Mouse (Mus musculus): ENCODE data around the gene Dgat2. TPM values are rescaled to one million over a fixed set of nuclear protein-coding genes. Genes with fewer than 3 reads are reported as not detected.
A peak's percentile ranks its signal among the peaks of the same experiment; 100 is the strongest.

Gene Dgat2
- polyA plus RNA-seq, 1 experiment from 2014 or later, result 38.5 TPM

DNA sequence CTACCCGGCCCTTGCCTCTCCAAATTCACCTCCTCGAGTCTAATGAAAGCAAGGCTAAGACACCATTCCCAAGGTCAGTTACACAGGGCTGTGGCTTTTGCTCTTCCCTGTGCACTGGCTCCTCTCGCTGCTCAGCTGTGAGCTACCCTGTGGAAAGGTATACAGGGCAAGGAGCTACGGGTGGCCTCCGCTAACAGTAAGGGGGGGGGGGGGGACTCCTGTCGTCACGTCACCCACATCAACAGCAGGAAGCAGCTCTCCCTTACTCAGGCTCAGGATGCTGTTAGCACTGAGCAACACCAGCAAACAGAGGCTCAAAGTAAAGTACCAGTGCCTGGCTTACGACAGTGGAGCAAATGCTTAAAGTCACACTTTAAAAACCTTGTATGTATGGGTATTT lies 29.8 kb downstream of the Dgat2 start:
- H3K27ac ChIP-seq (ENCODE audit: low read length), result no peak overlapping the region
- no peaks in the 10 kb centered on the region; the same call in 1 of the 2 replicates for H3K36me3 ChIP-seq (ENCODE audit: control insufficient read depth, insufficient read depth)
- no peaks in the 10 kb centered on the region for H3K27me3 ChIP-seq (ENCODE audit: control insufficient read depth, insufficient read depth, low read length)
- H3K4me2 ChIP-seq (ENCODE audit: low read depth, low read length), result no peak overlapping the region
- H3K9ac ChIP-seq (ENCODE audit: low read length), result no peak overlapping the region
- no peaks in the 10 kb centered on the region for H3K9me3 ChIP-seq (replicated peaks; ENCODE audit: control insufficient read depth, low read length)
- no peak overlapping the region for H3K4me3 ChIP-seq (ENCODE audit: low read length)
- no peak for ATAC-seq (replicated peaks; ENCODE audit: extremely low read depth, insufficient read depth, low FRiP score)
- H3K4me1 ChIP-seq (ENCODE audit: control insufficient read depth, insufficient read depth, low read length), result peaks cover 13% of the 10 kb centered on the region
- 46% methylated on average over 8 of the region's 8 CpGs for WGBS

- H3K4me2 ChIP-seq (ENCODE audit: low read depth, low read length), result no peak overlapping the region
- H3K36me3 ChIP-seq (ENCODE audit: control insufficient read depth, insufficient read depth), result no peaks in the 10 kb centered on the region; the same call in 1 of the 2 replicates
- no peak overlapping the region for H3K9ac ChIP-seq (ENCODE audit: low read length)
- H3K9me3 ChIP-seq (replicated peaks; ENCODE audit: control insufficient read depth, low read length), result no peaks in the 10 kb centered on the region
- H3K4me3 ChIP-seq (ENCODE audit: low read length), result no peak overlapping the region
- 5% methylated on average over 7 of the region's 7 CpGs for WGBS
- peaks cover 13% of the 10 kb centered on the region for H3K4me1 ChIP-seq (ENCODE audit: control insufficient read depth, insufficient read depth, low read length)
- ATAC-seq (replicated peaks; ENCODE audit: extremely low read depth, insufficient read depth, low FRiP score), result peak; percentile 71
- H3K27ac ChIP-seq (ENCODE audit: low read length), result no peak overlapping the region
- no peaks in the 10 kb centered on the region for H3K27me3 ChIP-seq (ENCODE audit: control insufficient read depth, insufficient read depth, low read length)
Measured at GRCm38 (mm10) chr7:99151342-99151741, 31.2 kb downstream of the Dgat2 start.

DNA sequence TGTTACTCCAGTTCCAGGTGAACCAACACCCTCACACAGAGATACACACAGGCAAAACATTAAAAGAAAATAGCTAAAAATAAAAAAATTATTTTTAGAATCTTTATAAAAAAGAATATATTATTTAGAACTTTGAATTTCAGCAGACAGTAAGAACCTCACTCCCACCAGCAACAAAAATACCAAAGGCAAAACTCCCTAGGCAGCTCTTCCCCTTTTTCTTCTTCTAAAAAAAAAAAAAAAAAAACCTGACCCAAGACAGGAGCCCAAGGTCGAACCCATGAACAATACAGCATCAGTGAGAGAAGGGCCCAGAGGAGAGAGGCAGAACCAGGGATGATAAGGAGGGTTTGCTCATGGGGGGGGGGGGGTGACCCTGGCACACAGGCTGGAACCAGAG lies 33.5 kb downstream of the Dgat2 start:
- 22% methylated on average over 1 of the region's 1 CpGs for WGBS
- Histone ChIP-seq H3K4me3 (ENCODE audit: low read length) (no peak overlapping the region), H3K4me1 (ENCODE audit: control insufficient read depth, insufficient read depth, low read length) (0 out of 2 replicates have a peak, but pooled peaks cover 8% of the 10 kb centered on the region), H3K9ac (ENCODE audit: low read length) (no peak overlapping the region), H3K36me3 (ENCODE audit: control insufficient read depth, insufficient read depth) (no peaks in the 10 kb centered on the region; the same call in 1 of the 2 replicates), H3K27ac (ENCODE audit: low read length) (no peak overlapping the region), H3K4me2 (ENCODE audit: low read depth, low read length) (no peak overlapping the region), H3K27me3 (ENCODE audit: control insufficient read depth, insufficient read depth, low read length) (no peaks in the 10 kb centered on the region), H3K9me3 (replicated peaks; ENCODE audit: control insufficient read depth, low read length) (no peaks in the 10 kb centered on the region)
- no peak for ATAC-seq (replicated peaks; ENCODE audit: extremely low read depth, insufficient read depth, low FRiP score)

DNA sequence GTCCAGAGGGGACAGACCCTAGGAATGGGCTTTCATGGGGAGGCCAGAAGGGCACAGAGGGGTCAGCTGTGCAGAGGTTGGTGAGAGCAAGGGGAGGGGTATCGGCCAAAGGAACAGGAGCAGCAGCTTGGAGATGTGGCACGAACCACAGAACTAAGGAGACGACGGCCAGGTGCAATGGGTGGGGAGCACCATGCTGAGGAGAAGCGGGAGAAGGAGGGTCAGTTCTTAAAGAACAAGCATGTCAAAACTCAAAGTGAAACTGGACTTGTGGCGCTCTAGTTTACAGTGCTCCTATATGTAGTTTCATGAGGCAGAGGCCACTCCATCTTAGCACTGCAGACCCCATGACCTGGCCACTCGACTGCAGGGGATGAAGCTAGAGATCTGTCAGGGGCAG lies 35.0 kb downstream of the Dgat2 start:
- Histone ChIP-seq H3K4me2 (ENCODE audit: low read depth, low read length) (no peak overlapping the region), H3K27ac (ENCODE audit: low read length) (no peak overlapping the region), H3K9me3 (replicated peaks; ENCODE audit: control insufficient read depth, low read length) (no peaks in the 10 kb centered on the region), H3K9ac (ENCODE audit: low read length) (no peak overlapping the region), H3K4me1 (ENCODE audit: control insufficient read depth, insufficient read depth, low read length) (0 out of 2 replicates have a peak, but pooled peaks cover 5% of the 10 kb centered on the region), H3K36me3 (ENCODE audit: control insufficient read depth, insufficient read depth) (no peaks in the 10 kb centered on the region), H3K27me3 (ENCODE audit: control insufficient read depth, insufficient read depth, low read length) (no peaks in the 10 kb centered on the region), H3K4me3 (ENCODE audit: low read length) (no peak overlapping the region)
- ATAC-seq (replicated peaks; ENCODE audit: extremely low read depth, insufficient read depth, low FRiP score), result no peak
- WGBS, result 83% methylated on average over 7 of the region's 7 CpGs

DNA sequence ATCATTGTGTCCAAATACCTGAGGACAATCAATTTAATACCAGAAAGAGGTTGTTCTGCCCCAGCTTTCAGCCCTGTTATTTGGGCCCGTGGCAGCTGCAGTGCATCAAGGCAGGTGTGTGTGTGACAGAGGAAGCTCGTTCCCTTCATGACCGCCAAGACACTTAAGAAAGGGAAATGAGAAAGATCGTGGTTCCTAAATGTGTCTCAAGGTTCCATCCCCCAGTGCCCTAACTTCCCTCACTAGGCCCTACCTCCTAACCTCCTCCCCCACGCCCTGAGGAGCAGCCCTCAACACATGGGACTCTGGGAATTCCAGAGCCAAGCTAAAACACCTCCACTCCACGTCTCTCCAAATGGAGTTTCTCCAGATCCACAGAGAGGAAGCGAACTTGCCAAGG lies 35.6 kb downstream of the Dgat2 start:
- Histone ChIP-seq H3K4me1 (ENCODE audit: control insufficient read depth, insufficient read depth, low read length) (0 out of 2 replicates have a peak, but pooled peaks cover 5% of the 10 kb centered on the region), H3K27ac (ENCODE audit: low read length) (no peak overlapping the region), H3K36me3 (ENCODE audit: control insufficient read depth, insufficient read depth) (no peaks in the 10 kb centered on the region), H3K9ac (ENCODE audit: low read length) (no peak overlapping the region), H3K9me3 (replicated peaks; ENCODE audit: control insufficient read depth, low read length) (no peaks in the 10 kb centered on the region), H3K4me2 (ENCODE audit: low read depth, low read length) (no peak overlapping the region), H3K4me3 (ENCODE audit: low read length) (no peak overlapping the region), H3K27me3 (ENCODE audit: control insufficient read depth, insufficient read depth, low read length) (no peaks in the 10 kb centered on the region)
- no peak for ATAC-seq (replicated peaks; ENCODE audit: extremely low read depth, insufficient read depth, low FRiP score)
- 61% methylated on average over 7 of the region's 7 CpGs for WGBS

GRCm38 (mm10) chr7:99146011-99146410 lies 36.5 kb downstream of the Dgat2 start:
- no peak for ATAC-seq (replicated peaks; ENCODE audit: extremely low read depth, insufficient read depth, low FRiP score)
- Histone ChIP-seq H3K36me3 (ENCODE audit: control insufficient read depth, insufficient read depth) (no peaks in the 10 kb centered on the region), H3K9me3 (replicated peaks; ENCODE audit: control insufficient read depth, low read length) (no peaks in the 10 kb centered on the region), H3K9ac (ENCODE audit: low read length) (no peak overlapping the region), H3K4me1 (ENCODE audit: control insufficient read depth, insufficient read depth, low read length) (0 out of 2 replicates have a peak, but pooled peaks cover 5% of the 10 kb centered on the region), H3K4me2 (ENCODE audit: low read depth, low read length) (no peak overlapping the region), H3K27ac (ENCODE audit: low read length) (no peak overlapping the region), H3K4me3 (ENCODE audit: low read length) (no peak overlapping the region), H3K27me3 (ENCODE audit: control insufficient read depth, insufficient read depth, low read length) (no peaks in the 10 kb centered on the region)
- WGBS, result 45% methylated on average over 7 of the region's 7 CpGs

DNA sequence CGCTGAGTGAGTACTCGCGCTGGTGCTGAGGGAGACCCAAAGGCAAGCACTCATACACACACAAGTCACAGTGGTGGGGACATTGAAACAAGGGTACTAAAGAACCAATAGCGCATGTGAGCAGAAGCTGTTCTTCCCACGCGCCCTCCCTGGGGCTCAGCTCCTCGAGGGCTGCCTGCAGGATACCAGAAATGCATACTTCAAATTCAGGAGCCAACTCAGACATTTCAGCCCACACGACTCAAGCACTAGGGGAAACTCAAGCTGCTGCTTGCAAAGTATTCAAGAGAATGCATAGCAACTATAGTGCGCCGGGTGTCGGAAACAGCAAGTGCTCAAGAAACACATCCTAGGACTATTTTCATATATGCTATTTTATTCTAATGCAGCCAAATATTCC lies 37.9 kb downstream of the Dgat2 start:
- H3K27me3 ChIP-seq (ENCODE audit: control insufficient read depth, insufficient read depth, low read length), result no peaks in the 10 kb centered on the region
- 62% methylated on average over 11 of the region's 11 CpGs for WGBS
- H3K27ac ChIP-seq (ENCODE audit: low read length), result no peak overlapping the region
- H3K4me2 ChIP-seq (ENCODE audit: low read depth, low read length), result no peak overlapping the region
- no peak for ATAC-seq (replicated peaks; ENCODE audit: extremely low read depth, insufficient read depth, low FRiP score)
- H3K36me3 ChIP-seq (ENCODE audit: control insufficient read depth, insufficient read depth), result no peaks in the 10 kb centered on the region
- H3K4me3 ChIP-seq (ENCODE audit: low read length), result no peak overlapping the region
- H3K9me3 ChIP-seq (replicated peaks; ENCODE audit: control insufficient read depth, low read length), result no peaks in the 10 kb centered on the region
- 0 out of 2 replicates have a peak, but pooled peaks cover 5% of the 10 kb centered on the region for H3K4me1 ChIP-seq (ENCODE audit: control insufficient read depth, insufficient read depth, low read length)
- H3K9ac ChIP-seq (ENCODE audit: low read length), result no peak overlapping the region

GRCm38 (mm10) chr7:99143244-99143643 lies 39.3 kb downstream of the Dgat2 start:
- Histone ChIP-seq H3K4me1 (ENCODE audit: control insufficient read depth, insufficient read depth, low read length) (0 out of 2 replicates have a peak, but pooled peaks cover 12% of the 10 kb centered on the region), H3K36me3 (ENCODE audit: control insufficient read depth, insufficient read depth) (no peaks in the 10 kb centered on the region), H3K4me3 (ENCODE audit: low read length) (no peak overlapping the region), H3K9me3 (replicated peaks; ENCODE audit: control insufficient read depth, low read length) (no peaks in the 10 kb centered on the region), H3K27me3 (ENCODE audit: control insufficient read depth, insufficient read depth, low read length) (no peaks in the 10 kb centered on the region), H3K4me2 (ENCODE audit: low read depth, low read length) (no peak overlapping the region), H3K9ac (ENCODE audit: low read length) (no peak overlapping the region), H3K27ac (ENCODE audit: low read length) (no peak overlapping the region)
- WGBS, result 70% methylated on average over 3 of the region's 3 CpGs
- ATAC-seq (replicated peaks; ENCODE audit: extremely low read depth, insufficient read depth, low FRiP score), result no peak

GRCm38 (mm10) chr7:99141919-99142606 lies 40.5 kb downstream of the Dgat2 start:
- H3K27ac ChIP-seq (ENCODE audit: low read length), result 0 out of 2 replicates have a peak overlapping the region, but pooled peaks have one; percentile 51

More at GRCm38 (mm10) chr7:99141919-99142606, 40.5 kb downstream of the Dgat2 start:
- ATAC-seq (replicated peaks; ENCODE audit: extremely low read depth, insufficient read depth, low FRiP score), result no peak
- Histone ChIP-seq H3K27me3 (ENCODE audit: control insufficient read depth, insufficient read depth, low read length) (no peaks in the 10 kb centered on the region), H3K4me3 (ENCODE audit: low read length) (peak overlapping the region; percentile 63), H3K36me3 (ENCODE audit: control insufficient read depth, insufficient read depth) (no peaks in the 10 kb centered on the region), H3K4me1 (ENCODE audit: control insufficient read depth, insufficient read depth, low read length) (0 out of 2 replicates have a peak, but pooled peaks cover 12% of the 10 kb centered on the region), H3K4me2 (ENCODE audit: low read depth, low read length) (peak overlapping the region; percentile 90), H3K9me3 (replicated peaks; ENCODE audit: control insufficient read depth, low read length) (no peaks in the 10 kb centered on the region), H3K9ac (ENCODE audit: low read length) (peak overlapping the region; percentile 52; the same call in 1 of the 2 replicates)
- WGBS, result 32% methylated on average over 12 of the region's 12 CpGs

Measured in heart, embryonic 16.5 days (tissue).